Mouse (Mus musculus) embryo, embryonic 11.5 days (tissue): ENCODE results near the gene Olfr535.
"Not testable (repeated sequence)": the region's sequence is repeated elsewhere in the genome, so short reads cannot be mapped to it uniquely, and the experiment has no call there.

ENCODE experiments used
- DNase-seq: peaks from one replicate; pipeline ENCODE4 v3.0.0-alpha.2; 2012; ENCODE audit warnings: low read depth, low spot score

Gene Olfr535

GRCm38 (mm10) chr7:140483916-140484315, at the start of gene Olfr535:
Olfr535 (plus strand) TSS chr7:140484216.
- no peak for DNase-seq

DNA sequence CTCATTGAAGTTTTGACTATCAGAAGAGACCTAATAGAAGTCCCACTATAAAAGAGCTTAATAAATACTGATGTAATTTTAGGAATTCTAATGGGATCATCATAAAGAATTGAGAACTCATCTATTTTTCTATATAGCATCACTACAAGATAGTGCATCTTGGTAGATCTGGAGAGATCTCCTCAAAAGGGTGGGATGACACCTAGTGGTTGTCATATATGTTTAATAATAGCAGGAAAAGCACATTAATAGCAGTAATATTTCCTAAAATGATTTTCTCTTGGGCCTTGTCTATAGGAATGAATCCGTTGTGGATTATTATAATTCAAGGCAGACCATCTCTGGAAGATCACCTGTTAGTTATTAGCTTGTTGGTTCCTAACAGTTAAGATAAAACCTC, 40.9 kb upstream of the Olfr535 start:
- DNase-seq: no peak

DNA sequence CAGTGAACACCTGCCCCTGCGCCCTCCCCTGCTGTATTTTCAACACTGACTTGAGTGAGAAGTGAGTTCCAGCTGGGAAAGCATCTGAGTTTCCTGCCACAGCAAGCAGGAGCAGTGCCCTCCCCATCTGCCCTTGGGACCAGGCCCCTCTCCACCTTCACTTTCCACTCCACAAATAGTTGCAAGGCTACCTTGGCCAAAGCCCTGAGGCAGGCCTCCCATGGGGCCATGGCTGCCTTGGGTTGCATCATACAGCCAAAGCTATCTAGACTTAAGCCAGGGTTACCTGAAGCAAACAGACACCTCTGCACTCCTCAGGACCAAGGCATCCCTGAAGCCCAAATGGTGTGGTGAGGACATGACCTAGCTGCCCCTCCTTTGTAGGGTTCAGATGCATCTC, 20.9 kb upstream of the Olfr535 start, which contains the start of gene Olfr533:
Olfr533 (plus strand) TSS at position 301 of the 400 bp plus-strand sequence.
- not testable (repeated sequence) for DNase-seq

DNA sequence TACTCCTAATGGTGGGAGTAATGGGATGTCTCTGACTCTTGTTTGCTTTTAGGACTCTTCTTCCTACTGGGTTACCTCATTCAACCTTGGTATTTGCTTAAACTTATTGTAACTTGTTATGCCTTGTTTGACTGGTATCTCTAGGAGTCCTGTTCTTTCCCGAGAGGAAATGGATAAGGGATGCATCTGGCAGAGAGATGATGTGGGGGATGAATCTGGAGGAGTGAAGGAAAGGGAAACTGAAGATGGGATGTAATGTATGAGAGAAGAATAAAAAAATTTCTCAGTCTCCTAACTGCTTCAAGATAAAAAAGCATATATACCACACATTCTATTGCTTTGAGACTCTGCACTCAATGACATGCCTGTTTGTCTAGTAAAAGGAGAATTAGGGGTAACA, 6.1 kb upstream of the Olfr535 start:
- DNase-seq: no peak

DNA sequence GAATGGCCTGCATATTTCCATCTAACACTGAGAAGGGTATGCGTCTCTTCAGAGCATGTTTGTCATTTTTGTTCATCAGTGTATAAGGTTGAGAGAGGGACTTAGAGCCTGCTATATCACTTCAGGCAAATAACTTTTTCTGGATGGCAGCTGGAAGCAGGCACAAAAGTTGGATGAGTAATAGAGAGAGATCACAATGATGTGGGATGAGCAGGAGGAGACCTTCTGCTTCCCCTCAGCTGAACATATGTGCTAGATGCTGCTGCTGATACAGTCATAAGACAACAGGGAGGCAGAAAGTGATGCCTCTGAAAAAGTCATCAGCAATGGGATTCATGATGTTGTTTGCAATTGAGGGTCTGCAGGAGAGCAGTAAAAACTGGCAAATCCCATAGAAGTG, 5.3 kb upstream of the Olfr535 start:
- DNase-seq: no peak

DNA sequence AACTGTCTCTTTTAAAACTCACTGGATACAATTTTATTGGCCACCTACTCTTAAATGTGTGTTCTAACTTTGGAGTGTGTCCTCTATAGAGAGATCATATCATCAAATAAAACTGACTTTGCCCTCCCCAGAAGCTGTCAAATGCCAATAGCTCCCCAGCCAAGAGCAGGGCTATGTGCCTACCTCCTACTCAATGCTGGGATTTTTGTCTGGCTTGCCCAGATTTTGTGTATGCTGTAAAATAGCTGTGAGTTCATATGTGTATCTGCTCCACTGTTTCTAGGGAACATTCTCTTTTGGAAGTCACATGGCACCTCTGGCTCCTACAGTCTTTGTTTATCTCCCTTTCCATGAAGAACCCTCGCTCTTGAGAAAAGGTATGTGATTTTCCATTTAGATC, 5.0 kb downstream of the Olfr535 start:
- no peak for DNase-seq

GRCm38 (mm10) chr7:140494231-140494630, 10.2 kb downstream of the Olfr535 start:
- no peak for DNase-seq

DNA sequence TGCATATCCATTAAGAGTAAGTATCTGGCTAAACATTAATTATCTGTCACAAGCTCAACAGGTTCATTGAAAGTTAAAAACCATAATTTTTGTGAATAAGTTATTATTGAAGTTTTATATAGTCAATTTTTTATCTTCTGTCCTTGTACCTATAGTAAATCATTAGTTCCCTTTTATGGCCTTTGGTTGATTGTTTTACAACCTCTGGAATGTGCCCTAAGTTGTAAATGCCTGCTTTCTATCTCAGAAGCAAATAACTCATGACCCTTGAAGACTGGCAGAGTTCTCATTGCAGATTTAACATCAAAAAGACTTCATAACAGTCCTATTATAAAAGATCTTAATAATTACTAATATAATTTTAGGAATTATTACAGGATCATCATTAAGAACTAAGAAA, 10.7 kb downstream of the Olfr535 start:
- DNase-seq: no peak

- not testable (repeated sequence) for DNase-seq
Observed at GRCm38 (mm10) chr7:140507346-140508021, 23.5 kb downstream of the Olfr535 start, which contains the start of gene Olfr536. Olfr536 (minus strand) TSS chr7:140507396.

- DNase-seq: no peak
Observed at GRCm38 (mm10) chr7:140539746-140540145, 55.7 kb downstream of the Olfr535 start.
